Mouse (Mus musculus) CH12.LX (cell line): ENCODE measurements around the gene Elk3. TPM values are rescaled to one million over a fixed set of nuclear protein-coding genes. Genes with fewer than 3 reads are reported as not detected.

Experiments used
- DNase-seq: peaks from one replicate; pipeline ENCODE4 v3.0.0-alpha.2; 2013; ENCODE audit errors: extremely low read depth
- H3K27ac ChIP-seq: 2 replicates; pipeline ENCODE4 v1.5.1; 2012; ENCODE audit warnings: low read depth, mild to moderate bottlenecking, control low read depth, moderate library complexity; ENCODE audit not compliant: insufficient read depth
- H3K27me3 ChIP-seq: replicated peaks from 2 replicates; pipeline ENCODE3; 2012; ENCODE audit warnings: inconsistent platforms
- H3K36me3 ChIP-seq, 2 experiments: replicated peaks in 1 of 2; 2 replicates each; pipeline versions ENCODE3 to v1.6.1; 2012; ENCODE audit warnings: inconsistent platforms in 1 of 2, low read length in 1 of 2, mild to moderate bottlenecking in 1 of 2, mixed read lengths in 1 of 2, moderate library complexity in 1 of 2; ENCODE audit not compliant: control insufficient read depth in 1 of 2, insufficient read depth in 1 of 2
- H3K4me1 ChIP-seq, 2 experiments: 2 replicates each; pipeline ENCODE4 v1.6.1; 2012; ENCODE audit warnings: inconsistent platforms in 1 of 2, moderate library complexity in 1 of 2; ENCODE audit not compliant: insufficient read depth in 2 of 2, control insufficient read depth in 1 of 2
- H3K4me2 ChIP-seq: 2 replicates; pipeline ENCODE4 v1.6.1; 2012; ENCODE audit warnings: low read depth, mild to moderate bottlenecking, control low read depth; ENCODE audit not compliant: poor library complexity, insufficient read depth, severe bottlenecking
- H3K4me3 ChIP-seq, 3 experiments: fragments of 150-350 bp in 1 of 3; sonication (generic) in 1 of 3; replicated peaks in 1 of 3; 2 replicates each; pipeline versions ENCODE3 to v1.5.1; 2011 to 2012; ENCODE audit warnings: low read depth in 2 of 3, low read length in 2 of 3, mild to moderate bottlenecking in 2 of 3, moderate library complexity in 2 of 3, control low read depth in 1 of 3, improper control_type of control experiment in 1 of 3, inconsistent platforms in 1 of 3, mixed read lengths in 1 of 3; ENCODE audit not compliant: poor library complexity in 1 of 3
- H3K79me2 ChIP-seq: replicated peaks from 2 replicates; pipeline ENCODE4 v1.6.1; 2012; ENCODE audit warnings: mild to moderate bottlenecking, moderate library complexity; ENCODE audit not compliant: control insufficient read depth, poor library complexity, insufficient read depth, severe bottlenecking; ENCODE audit errors: extremely low read depth
- H3K9ac ChIP-seq: 2 replicates; pipeline ENCODE4 v1.6.1; 2012; ENCODE audit warnings: low read depth, mild to moderate bottlenecking, control low read depth, moderate library complexity; ENCODE audit not compliant: insufficient read depth
- H3K9me3 ChIP-seq: replicated peaks from 2 replicates; pipeline ENCODE3; 2012; ENCODE audit warnings: low read length, inconsistent platforms, mixed read lengths
- BHLHE40 ChIP-seq: IDR thresholded peaks from 2 replicates; pipeline ENCODE4 v1.6.1; 2011; ENCODE audit warnings: mild to moderate bottlenecking, low read depth, low read length, improper control_type of control experiment
- CHD1 ChIP-seq: IDR thresholded peaks from 2 replicates; pipeline ENCODE4 v1.6.1; 2012; ENCODE audit warnings: low read depth, low read length, improper control_type of control experiment, inconsistent platforms
- CTCF ChIP-seq, 2 experiments: IDR thresholded peaks in 1 of 2; conservative IDR thresholded peaks in 1 of 2; 2 replicates each; pipeline ENCODE4 v1.5.1; 2011 to 2012; ENCODE audit warnings: low read depth in 2 of 2, low read length in 2 of 2, improper control_type of control experiment in 1 of 2, inconsistent platforms in 1 of 2, mild to moderate bottlenecking in 1 of 2, moderate library complexity in 1 of 2
- E2F4 ChIP-seq: IDR thresholded peaks from 2 replicates; pipeline ENCODE4 v1.6.1; 2011; ENCODE audit warnings: low read depth, low read length, improper control_type of control experiment; ENCODE audit not compliant: insufficient replicate concordance
- ETS1 ChIP-seq: conservative IDR thresholded peaks from 2 replicates; pipeline ENCODE4 v1.6.1; 2012; ENCODE audit warnings: low read depth, mild to moderate bottlenecking, inconsistent platforms, low read length, improper control_type of control experiment, moderate library complexity
- IRF4 ChIP-seq: IDR thresholded peaks from 2 replicates; pipeline ENCODE4 v1.6.1; 2014; ENCODE audit warnings: low read depth, mild to moderate bottlenecking, inconsistent platforms, low read length, improper control_type of control experiment
- JUN ChIP-seq: IDR thresholded peaks from 2 replicates; pipeline ENCODE4 v1.6.1; 2011; ENCODE audit warnings: low read depth, mild to moderate bottlenecking, low read length, improper control_type of control experiment, moderate library complexity; ENCODE audit not compliant: insufficient read depth
- MAFK ChIP-seq: IDR thresholded peaks from 2 replicates; pipeline ENCODE4 v1.6.1; 2011; ENCODE audit warnings: low read length, improper control_type of control experiment; ENCODE audit not compliant: insufficient replicate concordance
- MAX ChIP-seq: IDR thresholded peaks from 2 replicates; pipeline ENCODE4 v1.6.1; 2011; ENCODE audit warnings: low read length, improper control_type of control experiment
- NRF1 ChIP-seq: IDR thresholded peaks from 2 replicates; pipeline ENCODE4 v1.6.1; 2014; ENCODE audit warnings: low read depth, mild to moderate bottlenecking, inconsistent platforms, low read length, improper control_type of control experiment, moderate library complexity
- PAX5 ChIP-seq: IDR thresholded peaks from 2 replicates; pipeline ENCODE4 v1.6.1; 2012; ENCODE audit warnings: low read length, inconsistent platforms, mixed read lengths
- POLR2A ChIP-seq: IDR thresholded peaks from 2 replicates; pipeline ENCODE4 v1.6.1; 2011; ENCODE audit warnings: low read depth, mild to moderate bottlenecking, improper control_type of control experiment, low read length
- RAD21 ChIP-seq: IDR thresholded peaks from 2 replicates; pipeline ENCODE4 v1.6.1; 2011; ENCODE audit warnings: low read depth, mild to moderate bottlenecking, low read length, improper control_type of control experiment, moderate library complexity
- SIN3A ChIP-seq: IDR thresholded peaks from 2 replicates; pipeline ENCODE4 v1.6.1; 2012; ENCODE audit warnings: low read length, improper control_type of control experiment, inconsistent platforms
- TBP ChIP-seq: conservative IDR thresholded peaks from 2 replicates; pipeline ENCODE4 v1.6.1; 2011; ENCODE audit warnings: low read depth, low read length, improper control_type of control experiment
- TCF12 ChIP-seq: IDR thresholded peaks from 2 replicates; pipeline ENCODE4 v1.6.1; 2014; ENCODE audit warnings: low read depth, mild to moderate bottlenecking, inconsistent platforms, low read length, improper control_type of control experiment
- UBTF ChIP-seq: IDR thresholded peaks from 2 replicates; pipeline ENCODE4 v1.6.1; 2012; ENCODE audit warnings: low read depth, mild to moderate bottlenecking, inconsistent platforms, low read length, improper control_type of control experiment, moderate library complexity
- USF1 ChIP-seq: IDR thresholded peaks from 2 replicates; pipeline ENCODE4 v1.6.1; 2014; ENCODE audit warnings: low read depth, mild to moderate bottlenecking, inconsistent platforms, low read length, improper control_type of control experiment
- USF2 ChIP-seq: conservative IDR thresholded peaks from 2 replicates; pipeline ENCODE4 v1.6.1; 2011; ENCODE audit warnings: low read depth, low read length, improper control_type of control experiment
- ZC3H11A ChIP-seq: IDR thresholded peaks from 2 replicates; pipeline ENCODE4 v1.6.1; 2012; ENCODE audit warnings: low read depth, mild to moderate bottlenecking, inconsistent platforms, low read length, improper control_type of control experiment
- ZKSCAN1 ChIP-seq: IDR thresholded peaks from 2 replicates; pipeline ENCODE4 v1.6.1; 2012; ENCODE audit warnings: low read depth, inconsistent platforms, low read length, improper control_type of control experiment, borderline replicate concordance
- ZMIZ1 ChIP-seq: IDR thresholded peaks from 2 replicates; pipeline ENCODE4 v1.6.1; 2012; ENCODE audit warnings: low read depth, mild to moderate bottlenecking, inconsistent platforms, low read length, improper control_type of control experiment
- dilution Hi-C: fragments of 300-500 bp; cut with MboI; formaldehyde crosslinking; loops from 2 replicates; pipeline ENCODE4 v1.14.3; 2020; ENCODE audit warnings: low sequenced_read_pairs; ENCODE audit not compliant: extremely low pct_unique_long_range_greater_than_20kb, extremely low pct_ligation_motif_present
- in situ Hi-C: fragments of 300-500 bp; cut with MboI; formaldehyde crosslinking; loops from 3 replicates; pipeline ENCODE4 v1.14.3; 2019; ENCODE audit warnings: low sequenced_read_pairs, low pct_ligation_motif_present, low pct_unique_long_range_greater_than_20kb, mixed read lengths
- polyA plus RNA-seq: library from polyadenylated mRNA; unstranded; fragments of >175 nt; gene quantifications from 2 replicates; pipeline ENCODE4 v1.2.1, GENCODE M21; 2012; ENCODE audit warnings: low read depth; ENCODE audit not compliant: insufficient read length
- total RNA-seq, 2 experiments: library from RNA; depleted of rRNA; stranded (reverse); fragments of 300-350 nt in 1 of 2; fragments of >200 nt in 1 of 2; gene quantifications; 2 replicates each; pipeline ENCODE4 v1.2.3; 2012 to 2014

The Elk3 gene
- total and polyA plus RNA-seq, 3 experiments: 20.1 to 37.0 (median 25.8) TPM

DNA sequence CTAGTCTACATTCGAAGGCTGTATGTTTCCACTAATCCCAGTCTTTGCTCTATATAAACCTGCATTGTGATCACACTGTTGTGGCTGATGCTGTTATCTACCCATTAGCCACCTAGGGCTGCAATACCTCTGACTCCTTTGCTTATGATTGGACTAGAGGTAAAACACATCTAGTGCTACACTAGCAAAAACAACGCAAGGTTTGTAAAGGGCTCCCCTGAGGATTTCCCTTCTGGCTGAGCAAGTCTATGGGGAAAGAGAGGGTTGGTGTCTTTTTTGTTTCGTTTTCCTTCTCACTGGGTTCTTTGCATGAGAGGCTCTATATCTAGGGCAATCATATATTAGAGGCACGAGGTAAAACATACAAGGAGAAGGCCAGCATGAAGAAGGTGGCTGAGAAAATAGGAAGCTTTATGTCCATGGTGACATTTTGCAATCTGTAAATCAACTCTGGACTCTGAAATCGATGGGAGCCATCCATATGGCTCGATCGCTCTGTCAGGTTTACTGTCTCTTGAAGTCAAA lies 48.5 kb upstream of the Elk3 start:
- H3K4me2 ChIP-seq: peak overlapping the region; percentile 64
- no peaks in the 10 kb centered on the region for H3K27me3 ChIP-seq
- dilution Hi-C loops: no loop called here
- no peaks in the 10 kb centered on the region for H3K36me3 ChIP-seq
- H3K9ac ChIP-seq: peak overlapping the region; percentile 74
- TF ChIP-seq NRF1: no peak
- TF ChIP-seq SIN3A: 0 out of 2 replicates have a peak, but pooled peaks have one; percentile 25
- no peak for TF ChIP-seq USF1
- TF ChIP-seq JUN: no peak
- peak; percentile 39; the same call in 1 of the 2 replicates for TF ChIP-seq CHD1
- no peak for TF ChIP-seq PAX5
- no peak for TF ChIP-seq TCF12
- TF ChIP-seq ZC3H11A: no peak
- peak; percentile 72 for TF ChIP-seq BHLHE40
- no peak for TF ChIP-seq E2F4
- no peak; the same call in none of the 2 replicates for TF ChIP-seq RAD21
- peak; percentile 77 for TF ChIP-seq ETS1
- TF ChIP-seq IRF4: peak; percentile 66
- no peak for TF ChIP-seq USF2
- no peak for TF ChIP-seq CTCF (conservative IDR thresholded peaks at IDR 0.05 in 1 of 2, IDR thresholded peaks at IDR 0.05 in 1 of 2; ENCODE audit: low read depth in 2 of 2, low read length in 2 of 2)
- TF ChIP-seq MAFK: no peak; the same call in 1 of the 2 replicates
- no peak; the same call in 1 of the 2 replicates for TF ChIP-seq MAX
- 0 out of 2 replicates have a peak, but pooled peaks have one; percentile 46 for TF ChIP-seq ZMIZ1
- peak; percentile 90 for TF ChIP-seq TBP
- no peak for TF ChIP-seq UBTF
- TF ChIP-seq ZKSCAN1: no peak
- peak; percentile 34; the same call in 1 of the 2 replicates for TF ChIP-seq POLR2A
- TF ChIP-seq, all 38 proteins: peak for 8
- H3K4me1 ChIP-seq: peaks cover 63 to 98% of the 10 kb centered on the region in 2 experiments
- in situ Hi-C loops: loop anchor here (10.0 kb wide), 2 partner anchors 65 to 195 kb away; partner anchors contain the start of gene Cdk17
- no peaks in the 10 kb centered on the region for H3K9me3 ChIP-seq
- peak overlapping the region; percentile 100 for H3K27ac ChIP-seq
- no peaks in the 10 kb centered on the region for H3K79me2 ChIP-seq
- DNase-seq: peak; percentile 79
- no peak overlapping the region for H3K4me3 ChIP-seq
